Comparison of ENCODE assay signal across 9 mouse cellular contexts in the genomic region with DNA sequence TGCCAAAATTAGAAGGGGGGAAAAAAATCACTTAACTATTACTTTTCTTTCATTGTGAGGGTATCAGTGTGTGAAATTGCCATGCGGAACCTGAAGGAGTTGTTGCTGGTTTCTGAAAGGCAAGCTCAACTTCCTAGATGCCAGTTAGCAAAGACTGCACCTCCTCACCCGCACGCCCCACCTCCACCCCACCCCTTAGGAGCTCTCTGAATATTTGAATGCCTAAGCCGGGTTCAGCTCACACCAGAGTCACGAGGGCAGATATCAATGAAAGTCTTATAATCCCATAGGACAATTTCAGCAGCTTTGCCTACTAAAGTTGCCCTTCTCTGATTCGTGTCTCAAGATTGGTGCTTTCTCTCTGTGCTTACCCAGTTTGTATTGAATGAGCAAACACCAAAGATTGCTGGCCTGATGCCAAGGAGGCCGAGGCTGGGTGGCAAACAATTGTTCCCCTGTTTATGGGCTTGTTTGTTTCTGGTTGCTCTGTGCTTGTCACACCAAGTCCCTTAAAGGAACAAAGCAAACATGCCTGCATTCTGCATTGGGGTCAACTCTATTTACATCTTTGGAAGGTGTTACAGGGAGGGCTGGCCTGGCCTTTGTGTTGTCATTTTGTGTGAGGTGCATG. TPM values are rescaled to one million over a fixed set of nuclear protein-coding genes. Genes with fewer than 3 reads are reported as not detected.
DNase-seq lines count a peak whose midpoint lies in the region; ATAC-seq and TF ChIP-seq lines count a peak whose summit lies in the region.
"Had no signal": no experiment of that assay in that cellular context is flagged by ENCODE, and none has a peak within 500 bp of the region (broad histone marks: within the 10 kb centered on the region; RNA-seq: fewer than 3 reads in every experiment).

No protein-coding gene starts in this region.

- no peak overlapping the region for H3K4me3 ChIP-seq in heart, embryonic 12.5 days
- no peak overlapping the region for H3K4me3 ChIP-seq in cerebellum, adult 2 months (replicated peaks; ENCODE audit: insufficient read depth, low read depth, low read length)
- no peak overlapping the region for H3K4me3 ChIP-seq in stomach, postnatal 0 days (ENCODE audit: low read depth, low read length)

- WGBS in heart, embryonic 12.5 days, result 50% methylated on average over 7 of the region's 7 CpGs
- 15% methylated on average over 7 of the region's 7 CpGs for WGBS in cerebellum, adult 2 months
- WGBS in stomach, postnatal 0 days, result 35% methylated on average over 7 of the region's 7 CpGs

- H3K4me1 ChIP-seq in heart, embryonic 12.5 days (replicated peaks), result peaks cover 19% of the 10 kb centered on the region
- H3K4me1 ChIP-seq in cerebellum, adult 2 months (ENCODE audit: control insufficient read depth, insufficient read depth, low read length), result no peaks in the 10 kb centered on the region
- no peaks in the 10 kb centered on the region for H3K4me1 ChIP-seq in stomach, postnatal 0 days (replicated peaks; ENCODE audit: control insufficient read depth, insufficient read depth)

- TF ChIP-seq POLR2A in cerebellum, adult 2 months (IDR thresholded peaks at IDR 0.05; ENCODE audit: borderline replicate concordance, insufficient read depth, low read length), result no peak

- no peaks in the 10 kb centered on the region for H3K36me3 ChIP-seq in heart, embryonic 12.5 days
- no peaks in the 10 kb centered on the region for H3K36me3 ChIP-seq in stomach, postnatal 0 days (ENCODE audit: control insufficient read depth, insufficient read depth, low read length)
- H3K36me3 ChIP-seq: G1E had no signal

- no peak overlapping the region for H3K9ac ChIP-seq in heart, embryonic 12.5 days
- no peak overlapping the region for H3K9ac ChIP-seq in stomach, postnatal 0 days (ENCODE audit: low read length)

- H3K27ac ChIP-seq in heart, embryonic 12.5 days (ENCODE audit: poor library complexity, severe bottlenecking), result no peak overlapping the region
- peak overlapping the region; percentile 40; the same call in 1 of the 2 replicates for H3K27ac ChIP-seq in cerebellum, adult 2 months (ENCODE audit: insufficient read depth, low read length)
- H3K27ac ChIP-seq in stomach, postnatal 0 days (replicated peaks), result no peak overlapping the region; the same call in 1 of the 2 replicates

- H3K9me3 ChIP-seq in heart, embryonic 12.5 days (replicated peaks), result no peaks in the 10 kb centered on the region
- H3K9me3 ChIP-seq in stomach, postnatal 0 days (ENCODE audit: control insufficient read depth, low read length), result no peaks in the 10 kb centered on the region
- H3K9me3 ChIP-seq: G1E had no signal

- ATAC-seq in heart, embryonic 12.5 days (ENCODE audit: insufficient number of reproducible peaks, low FRiP score), result no peak
- peak; percentile 77 for ATAC-seq in stomach, postnatal 0 days (ENCODE audit: low FRiP score, low TSS enrichment)
- no peak for ATAC-seq in megakaryocyte-erythroid progenitor cell, adult 5-6 weeks (replicated peaks; ENCODE audit: low FRiP score, low TSS enrichment, poor library complexity, severe bottlenecking)

- no peaks in the 10 kb centered on the region for H3K27me3 ChIP-seq in heart, embryonic 12.5 days (replicated peaks)
- H3K27me3 ChIP-seq in cerebellum, adult 2 months (ENCODE audit: control insufficient read depth, insufficient read depth, low read length), result no peaks in the 10 kb centered on the region
- no peaks in the 10 kb centered on the region for H3K27me3 ChIP-seq in stomach, postnatal 0 days (ENCODE audit: control insufficient read depth, insufficient read depth, low read length)

- DNase-seq in heart, adult 8-10 months (ENCODE audit: low spot score), result peak; percentile 11
- DNase-seq in cerebellum, adult 2 months, result peak; percentile 24 to 26
- DNase-seq in frontal cortex, postnatal 36 days (ENCODE audit: low spot score in 2 of 2), result peak; percentile 31 to 56
- DNase-seq in layer of hippocampus, adult 8-10 months (ENCODE audit: low spot score in 2 of 2), result peak; percentile 61 to 76
- peak; percentile 58 for DNase-seq in lung, postnatal 14 days
- DNase-seq in stomach, postnatal 0 days (ENCODE audit: low spot score), result peak; percentile 83

- no peak for TF ChIP-seq EP300 in stomach, postnatal 0 days (optimal IDR thresholded peaks at IDR 0.05)

- no peak overlapping the region for H3K4me2 ChIP-seq in heart, embryonic 12.5 days
- 0 out of 2 replicates have a peak overlapping the region, but pooled peaks have one; percentile 12 for H3K4me2 ChIP-seq in stomach, postnatal 0 days (replicated peaks; ENCODE audit: low read depth)

- no peak for TF ChIP-seq CTCF in cerebellum, adult 2 months (IDR thresholded peaks at IDR 0.05; ENCODE audit: borderline replicate concordance, insufficient read depth, low read depth, low read length)
- no peak for TF ChIP-seq CTCF in stomach, postnatal 0 days (IDR thresholded peaks at IDR 0.05; ENCODE audit: low read depth)

RNA-seq across cellular contexts. Expression of a gene that starts 4.6 kb away (rescaled TPM):
- total RNA-seq in heart, adult 8-10 months (2022), result under 1 TPM; 0.19 to 0.66 (median 0.22) TPM
- 0.18 and 0.33 TPM in 2 replicates for polyA plus RNA-seq in heart, embryonic 12.5 days (2016; fragmentation: Nextera tagmentation; extraction: Ambion mirVana)
- 0.14 and 0.15 TPM in 2 replicates for polyA plus RNA-seq in cerebellum, adult 2 months (2012; rRNA removed)
- not detected for total RNA-seq in layer of hippocampus, adult 8-10 months (2022)
- 0.45 and 0.51 TPM in 2 replicates for polyA plus RNA-seq in stomach, postnatal 0 days (2015; fragmentation: Nextera tagmentation; extraction: Ambion mirVana)
- not detected in 2 replicates for total RNA-seq in megakaryocyte-erythroid progenitor cell, adult 5-6 weeks (2014; fragmentation: Nextera tagmentation)
- not detected in 2 replicates for total RNA-seq in megakaryocyte-erythroid progenitor cell, adult 5-6 weeks (2017)
- total RNA-seq: G1E had no signal
- polyA plus RNA-seq: G1E had no signal

Comparison
In these comparisons a context has a peak if more than half of its experiments do, and no peak if none do; other contexts are left out.
1. DNase-seq: peak in every context shown above with its lines; median percentile 83 in stomach, postnatal 0 days; 68 in layer of hippocampus, adult 8-10 months; 58 in lung, postnatal 14 days; 44 in frontal cortex, postnatal 36 days; 25 in cerebellum, adult 2 months; 11 in heart, adult 8-10 months.